Mouse (Mus musculus) stomach, embryonic 15.5 days (tissue): ENCODE results near the gene Nr2e1. TPM values are rescaled to one million over a fixed set of nuclear protein-coding genes. Genes with fewer than 3 reads are reported as not detected.

Experiments used
- ATAC-seq: fragments of 200-750 bp; cut with Nextera tagmentation; 2 replicates; pipeline ENCODE4 v1.8.0; 2017; ENCODE audit warnings: low read depth, moderate number of reproducible peaks, moderate TSS enrichment; ENCODE audit not compliant: insufficient read depth, low FRiP score
- H3K27ac ChIP-seq: fragments of 300-500 bp; sonication (generic); 2 replicates; pipeline ENCODE4 v1.5.1; 2015; ENCODE audit warnings: mild to moderate bottlenecking, inconsistent platforms
- H3K27me3 ChIP-seq: fragments of 300-500 bp; sonication (generic); replicated peaks from 2 replicates; pipeline ENCODE4 v1.6.1; 2015; ENCODE audit warnings: inconsistent platforms
- H3K36me3 ChIP-seq: fragments of 300-500 bp; sonication (generic); 2 replicates; pipeline ENCODE4 v1.6.1; 2015; ENCODE audit warnings: inconsistent platforms
- H3K4me1 ChIP-seq: fragments of 300-500 bp; sonication (generic); 2 replicates; pipeline ENCODE4 v1.6.1; 2015; ENCODE audit warnings: inconsistent platforms
- H3K4me2 ChIP-seq: fragments of 300-500 bp; sonication (generic); 2 replicates; pipeline ENCODE4 v1.6.1; 2015; ENCODE audit warnings: mild to moderate bottlenecking, inconsistent platforms
- H3K4me3 ChIP-seq: fragments of 300-500 bp; sonication (generic); replicated peaks from 2 replicates; pipeline ENCODE4 v1.5.1; 2015; ENCODE audit warnings: inconsistent platforms
- H3K9ac ChIP-seq: fragments of 300-500 bp; sonication (generic); 2 replicates; pipeline ENCODE4 v1.6.1; 2015; ENCODE audit warnings: inconsistent platforms
- H3K9me3 ChIP-seq: fragments of 300-500 bp; sonication (generic); 2 replicates; pipeline ENCODE4 v1.6.1; 2016; ENCODE audit warnings: inconsistent platforms
- WGBS: fragments of 180-500 bp; shearing (Covaris S2); methylation state at CpG from one replicate; pipeline ENCODE4 v1.1.7; 2015; 5-methylcytosine and 5-hydroxymethylcytosine counted together
- polyA plus RNA-seq: library from polyadenylated mRNA; unstranded; fragments of >200 nt; fragmentation: Nextera tagmentation; extraction: Ambion mirVana; gene quantifications from 2 replicates; pipeline ENCODE4 v1.2.1, GENCODE M21; 2015

The Nr2e1 gene
- polyA plus RNA-seq, 1 experiment from 2014 or later: 0.14 TPM

DNA sequence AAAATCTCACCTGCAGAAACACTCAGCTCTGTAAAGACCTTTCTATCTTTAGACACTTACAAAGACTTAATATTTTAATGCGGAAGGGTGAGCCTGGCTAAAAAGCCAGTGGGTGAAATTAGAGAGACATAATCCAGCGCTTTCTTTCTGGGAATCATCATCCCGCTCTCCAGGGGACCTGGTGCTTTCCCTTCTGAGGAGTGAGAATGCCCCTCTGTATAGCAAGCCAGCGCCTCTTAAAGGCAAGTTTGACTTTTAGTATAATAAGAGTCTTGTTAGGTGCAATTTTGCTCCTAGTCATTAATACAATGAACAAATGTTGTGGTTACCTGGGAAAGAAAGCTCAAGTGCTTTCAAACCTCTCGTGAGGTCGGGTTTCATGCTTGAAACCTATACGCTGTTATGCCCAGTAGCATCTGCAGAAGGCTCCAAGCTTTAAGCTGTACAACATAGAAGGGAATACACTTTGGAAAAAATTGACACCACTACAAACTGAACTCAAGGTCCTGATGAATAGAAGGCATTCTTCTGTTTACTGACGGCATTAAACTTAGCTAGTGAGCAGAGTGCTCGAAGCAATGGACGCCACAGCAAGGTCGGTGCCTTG, 59.8 kb downstream of the Nr2e1 start:
- H3K27ac ChIP-seq: no peak overlapping the region
- WGBS: 66% methylated on average over 11 of the region's 11 CpGs
- no peak overlapping the region; the same call in 1 of the 2 replicates for H3K9ac ChIP-seq
- no peak overlapping the region for H3K4me3 ChIP-seq
- no peaks in the 10 kb centered on the region for H3K4me1 ChIP-seq
- H3K27me3 ChIP-seq: no peaks in the 10 kb centered on the region
- peaks cover 6% of the 10 kb centered on the region; the same call in 1 of the 2 replicates for H3K36me3 ChIP-seq
- ATAC-seq: no peak
- no peaks in the 10 kb centered on the region for H3K9me3 ChIP-seq
- no peak overlapping the region for H3K4me2 ChIP-seq

GRCm38 (mm10) chr10:42522912-42523311, 60.5 kb downstream of the Nr2e1 start:
- Histone ChIP-seq H3K4me2 (no peak overlapping the region), H3K27ac (peak overlapping the region; percentile 44), H3K9ac (no peak overlapping the region), H3K9me3 (no peaks in the 10 kb centered on the region), H3K36me3 (peaks cover 4% of the 10 kb centered on the region; the same call in 1 of the 2 replicates), H3K27me3 (no peaks in the 10 kb centered on the region), H3K4me3 (no peak overlapping the region), H3K4me1 (no peaks in the 10 kb centered on the region)
- WGBS: 51% methylated on average over 2 of the region's 2 CpGs
- peak; percentile 56; the same call in 1 of the 2 replicates for ATAC-seq

DNA sequence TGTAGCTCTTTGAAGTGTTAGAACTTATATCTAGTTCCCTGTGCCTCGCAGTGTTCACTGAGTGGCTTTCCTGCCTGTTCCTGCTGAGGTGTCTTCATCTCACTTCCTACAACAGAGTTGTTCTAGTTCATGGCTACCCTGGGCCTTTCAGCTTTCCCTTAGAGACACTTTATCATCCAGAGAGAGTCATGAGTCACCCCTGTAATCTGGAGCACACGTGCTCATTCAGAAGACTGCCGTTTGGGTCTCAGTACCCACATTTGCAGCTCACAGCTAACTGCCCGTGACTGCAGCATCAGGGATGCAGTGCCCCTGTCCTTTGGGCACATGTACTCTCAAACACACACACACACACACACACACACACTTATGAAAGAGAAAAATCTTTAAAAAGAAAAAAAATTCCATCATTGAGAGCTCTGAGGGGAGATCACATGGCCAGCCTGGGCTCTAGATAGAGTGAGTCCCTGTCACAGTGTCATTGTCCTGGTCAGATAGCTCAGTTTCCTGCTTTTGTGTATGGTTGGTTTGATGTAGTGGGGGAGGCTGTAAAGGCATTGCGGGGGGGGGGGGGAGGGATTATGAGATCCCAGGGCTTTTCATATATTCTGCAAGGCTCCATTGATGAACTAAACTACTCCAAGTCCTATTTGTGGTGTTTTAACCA, 62.0 kb downstream of the Nr2e1 start:
- no peak overlapping the region for H3K4me2 ChIP-seq
- no peaks in the 10 kb centered on the region for H3K4me1 ChIP-seq
- H3K4me3 ChIP-seq: no peak overlapping the region
- H3K27me3 ChIP-seq: no peaks in the 10 kb centered on the region
- H3K36me3 ChIP-seq: peaks cover 2% of the 10 kb centered on the region; the same call in 1 of the 2 replicates
- no peaks in the 10 kb centered on the region for H3K9me3 ChIP-seq
- no peak overlapping the region for H3K9ac ChIP-seq
- WGBS: 56% methylated on average over 5 of the region's 5 CpGs
- ATAC-seq: no peak
- no peak overlapping the region for H3K27ac ChIP-seq

GRCm38 (mm10) chr10:42518363-42518762, 65.1 kb downstream of the Nr2e1 start:
- Histone ChIP-seq H3K27me3 (no peaks in the 10 kb centered on the region), H3K4me2 (no peak overlapping the region)
- 78% methylated on average over 8 of the region's 8 CpGs for WGBS

GRCm38 (mm10) chr10:42514125-42514524, 69.3 kb downstream of the Nr2e1 start:
- no peak overlapping the region for H3K9ac ChIP-seq
- no peaks in the 10 kb centered on the region for H3K27me3 ChIP-seq
- no peaks in the 10 kb centered on the region for H3K4me1 ChIP-seq
- H3K36me3 ChIP-seq: no peaks in the 10 kb centered on the region
- H3K4me3 ChIP-seq: no peak overlapping the region
- no peak overlapping the region for H3K27ac ChIP-seq
- no peak for ATAC-seq
- no peak overlapping the region for H3K4me2 ChIP-seq
- H3K9me3 ChIP-seq: no peaks in the 10 kb centered on the region

More at GRCm38 (mm10) chr10:42518363-42518762, 65.1 kb downstream of the Nr2e1 start:
- H3K4me1 ChIP-seq: no peaks in the 10 kb centered on the region
- no peaks in the 10 kb centered on the region for H3K36me3 ChIP-seq
- no peak overlapping the region for H3K27ac ChIP-seq
- no peak overlapping the region for H3K9ac ChIP-seq
- ATAC-seq: peak; percentile 50; the same call in 1 of the 2 replicates
- no peaks in the 10 kb centered on the region for H3K9me3 ChIP-seq
- H3K4me3 ChIP-seq: no peak overlapping the region

Other genes starting within 250 kb of the Nr2e1 start
- 8.9 and 9.5 TPM in 2 replicates for gene Afg1l, start 105.1 kb downstream of the Nr2e1 start, polyA plus RNA-seq
- gene Snx3, start 81.6 kb downstream of the Nr2e1 start, polyA plus RNA-seq: 372 and 389 TPM in 2 replicates
- gene Ostm1, start 190 bp upstream of the Nr2e1 start, polyA plus RNA-seq: 13.0 and 13.2 TPM in 2 replicates
- 24.3 and 27.3 TPM in 2 replicates for gene Sec63, start 177.9 kb upstream of the Nr2e1 start, polyA plus RNA-seq